Mouse (Mus musculus): ENCODE results near the gene Strn. TPM values are rescaled to one million over a fixed set of nuclear protein-coding genes. Genes with fewer than 3 reads are reported as not detected.

The Strn gene
- polyA plus RNA-seq, 1 experiment from 2014 or later: 12.5 TPM

Other genes starting within 250 kb of the Strn start
- gene Vit, start 229.1 kb downstream of the Strn start, polyA plus RNA-seq (2014; fragmentation: Nextera tagmentation; extraction: Ambion mirVana): 0.21 TPM in 1 of 2 replicates, not detected in the other
- 16.9 and 18.7 TPM in 2 replicates for gene Heatr5b, start 98.2 kb upstream of the Strn start, polyA plus RNA-seq (2014; fragmentation: Nextera tagmentation; extraction: Ambion mirVana)
- 31.8 and 32.5 TPM in 2 replicates for gene Gpatch11, start 98.4 kb upstream of the Strn start, polyA plus RNA-seq (2014; fragmentation: Nextera tagmentation; extraction: Ambion mirVana)
- gene Eif2ak2, start 145.4 kb upstream of the Strn start, polyA plus RNA-seq (2014; fragmentation: Nextera tagmentation; extraction: Ambion mirVana): 6.4 and 9.5 TPM in 2 replicates
- 0.27 and 0.33 TPM in 2 replicates for gene Sult6b1, start 169.8 kb upstream of the Strn start, polyA plus RNA-seq (2014; fragmentation: Nextera tagmentation; extraction: Ambion mirVana)
- 77.6 and 81.6 TPM in 2 replicates for gene Cebpzos, start 179.3 kb upstream of the Strn start, polyA plus RNA-seq (2014; fragmentation: Nextera tagmentation; extraction: Ambion mirVana)
- gene Cebpz, start 199.9 kb upstream of the Strn start, polyA plus RNA-seq (2014; fragmentation: Nextera tagmentation; extraction: Ambion mirVana): 36.0 and 41.3 TPM in 2 replicates
- 62.1 and 66.6 TPM in 2 replicates for gene Ndufaf7, start 199.9 kb upstream of the Strn start, polyA plus RNA-seq (2014; fragmentation: Nextera tagmentation; extraction: Ambion mirVana)

Data from heart, embryonic 11.5 days (tissue).